ENCODE assay signal across 9 mouse cellular contexts in genomic region chr15:10648372-10649109, GRCm38 (mm10).
DNase-seq lines count a peak whose midpoint lies in the region; ATAC-seq and TF ChIP-seq lines count a peak whose summit lies in the region.
"Had no signal": no experiment of that assay in that cellular context is flagged by ENCODE, and none has a peak within 500 bp of the region (broad histone marks: within the 10 kb centered on the region; RNA-seq: fewer than 3 reads in every experiment).

No protein-coding gene starts in this region.

- TF ChIP-seq EP300 in stomach, postnatal 0 days (optimal IDR thresholded peaks at IDR 0.05), result no peak

- H3K27me3 ChIP-seq in limb, embryonic 12.5 days, result no peaks in the 10 kb centered on the region
- no peaks in the 10 kb centered on the region for H3K27me3 ChIP-seq in stomach, postnatal 0 days (ENCODE audit: control insufficient read depth, insufficient read depth, low read length)
- H3K27me3 ChIP-seq: liver, embryonic 15.5 days had no signal

- no peak overlapping the region for H3K4me3 ChIP-seq in limb, embryonic 12.5 days (replicated peaks)
- no peak overlapping the region for H3K4me3 ChIP-seq in stomach, postnatal 0 days (ENCODE audit: low read depth, low read length)
- H3K4me3 ChIP-seq: liver, embryonic 15.5 days had no signal

- peak overlapping the region; percentile 77 for H3K27ac ChIP-seq in limb, embryonic 12.5 days
- H3K27ac ChIP-seq in stomach, postnatal 0 days (replicated peaks), result no peak overlapping the region
- H3K27ac ChIP-seq: liver, embryonic 15.5 days had no signal

- peak; percentile 84 for ATAC-seq in limb, embryonic 12.5 days (ENCODE audit: insufficient number of reproducible peaks, insufficient read depth, low FRiP score, low TSS enrichment, low read depth)
- ATAC-seq in stomach, postnatal 0 days (ENCODE audit: low FRiP score, low TSS enrichment), result peak; percentile 66; the same call in 1 of the 2 replicates
- no peak for ATAC-seq in monocyte, adult 5-6 weeks (replicated peaks; ENCODE audit: insufficient number of reproducible peaks, low FRiP score, low TSS enrichment, poor library complexity, severe bottlenecking)

- H3K9ac ChIP-seq in limb, embryonic 12.5 days (replicated peaks), result no peak overlapping the region
- H3K9ac ChIP-seq in stomach, postnatal 0 days (ENCODE audit: low read length), result no peak overlapping the region; the same call in 1 of the 2 replicates
- H3K9ac ChIP-seq: liver, embryonic 15.5 days had no signal

- 16% methylated on average over 6 of the region's 6 CpGs for WGBS in limb, embryonic 12.5 days
- 24% methylated on average over 6 of the region's 6 CpGs for WGBS in stomach, postnatal 0 days

- DNase-seq in NIH3T3 (ENCODE audit: low read depth), result peak; percentile 77
- peak; percentile 54 for DNase-seq in embryo, embryonic 9.5 days (ENCODE audit: extremely low spot score)
- peak; percentile 51 to 58 for DNase-seq in heart, postnatal 10 days
- no peak for DNase-seq in stomach, postnatal 0 days (ENCODE audit: low spot score)
- no peak for DNase-seq in right cerebral cortex, postnatal 4 days
- DNase-seq in left cerebral cortex, adult 9 months (ENCODE audit: low spot score in 2 of 2), result no peak

- H3K4me2 ChIP-seq in limb, embryonic 12.5 days, result peak overlapping the region; percentile 17
- no peak overlapping the region for H3K4me2 ChIP-seq in stomach, postnatal 0 days (replicated peaks; ENCODE audit: low read depth)
- H3K4me2 ChIP-seq: liver, embryonic 15.5 days had no signal

- no peaks in the 10 kb centered on the region for H3K36me3 ChIP-seq in limb, embryonic 12.5 days
- H3K36me3 ChIP-seq in stomach, postnatal 0 days (ENCODE audit: control insufficient read depth, insufficient read depth, low read length), result no peaks in the 10 kb centered on the region
- H3K36me3 ChIP-seq: liver, embryonic 15.5 days had no signal

- no peaks in the 10 kb centered on the region for H3K9me3 ChIP-seq in limb, embryonic 12.5 days
- H3K9me3 ChIP-seq in stomach, postnatal 0 days (ENCODE audit: control insufficient read depth, low read length), result no peaks in the 10 kb centered on the region
- H3K9me3 ChIP-seq: liver, embryonic 15.5 days had no signal

- TF ChIP-seq CTCF in stomach, postnatal 0 days (IDR thresholded peaks at IDR 0.05; ENCODE audit: low read depth), result no peak

- intact Hi-C loops in heart, postnatal 10 days (cut with DNase I), result no loop called here

- peaks cover 43% of the 10 kb centered on the region for H3K4me1 ChIP-seq in limb, embryonic 12.5 days (replicated peaks)
- no peaks in the 10 kb centered on the region for H3K4me1 ChIP-seq in stomach, postnatal 0 days (replicated peaks; ENCODE audit: control insufficient read depth, insufficient read depth)

Comparison
In these comparisons a context has a peak if more than half of its experiments do, and no peak if none do; other contexts are left out.
1. DNase-seq: peak in NIH3T3 (single experiment), embryo, embryonic 9.5 days (single experiment) and heart, postnatal 10 days (2 of 2); none in stomach, postnatal 0 days (single experiment), right cerebral cortex, postnatal 4 days (single experiment) and left cerebral cortex, adult 9 months (0 of 2).